In the genomic region with DNA sequence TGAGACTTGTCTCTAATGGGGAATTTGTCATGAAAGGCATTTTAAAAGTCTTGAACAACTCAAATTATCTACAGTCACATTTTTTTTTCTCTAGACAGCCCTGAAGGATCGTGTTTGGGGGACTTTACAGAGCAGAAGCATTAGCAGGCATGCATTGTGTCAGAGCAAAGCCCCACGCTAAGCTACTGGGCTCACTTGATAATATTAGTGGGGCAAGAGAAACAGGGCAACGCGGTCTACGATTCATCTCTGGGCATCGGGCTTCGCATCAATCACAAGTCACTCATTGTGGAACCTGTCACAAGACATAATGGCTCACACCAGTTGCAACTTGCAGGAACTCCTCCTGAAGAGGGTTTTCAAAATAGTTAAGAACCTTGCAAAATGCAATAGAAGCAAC, we compare ENCODE assay signal across 11 mouse cellular contexts.
DNase-seq lines count a peak whose midpoint lies in the region; ATAC-seq and TF ChIP-seq lines count a peak whose summit lies in the region.
"Had no signal": no experiment of that assay in that cellular context is flagged by ENCODE, and none has a peak within 500 bp of the region (broad histone marks: within the 10 kb centered on the region; RNA-seq: fewer than 3 reads in every experiment).

No protein-coding gene starts in this region.

- no peak for ATAC-seq in lung, postnatal 0 days
- no peak for ATAC-seq in hindbrain, embryonic 15.5 days (ENCODE audit: low FRiP score, low read depth)
- ATAC-seq in neural tube, embryonic 13.5 days (ENCODE audit: low read depth): no peak
- ATAC-seq: liver, postnatal 0 days had no signal

- H3K4me3 ChIP-seq in lung, postnatal 0 days (ENCODE audit: low read depth, low read length): no peak overlapping the region
- peak overlapping the region; percentile 41 for H3K4me3 ChIP-seq in forebrain, embryonic 10.5 days
- H3K4me3 ChIP-seq in hindbrain, embryonic 15.5 days: no peak overlapping the region
- no peak overlapping the region for H3K4me3 ChIP-seq in neural tube, embryonic 13.5 days

- no peaks in the 10 kb centered on the region for H3K36me3 ChIP-seq in lung, postnatal 0 days (ENCODE audit: insufficient read depth, low read length)
- H3K36me3 ChIP-seq in forebrain, embryonic 10.5 days (replicated peaks): no peaks in the 10 kb centered on the region
- H3K36me3 ChIP-seq in hindbrain, embryonic 15.5 days: no peaks in the 10 kb centered on the region
- no peaks in the 10 kb centered on the region for H3K36me3 ChIP-seq in neural tube, embryonic 13.5 days

- H3K4me1 ChIP-seq in lung, postnatal 0 days (ENCODE audit: insufficient read depth, low read depth, low read length): peaks cover 4% of the 10 kb centered on the region; the same call in 1 of the 2 replicates
- peaks cover 88% of the 10 kb centered on the region for H3K4me1 ChIP-seq in forebrain, embryonic 10.5 days
- H3K4me1 ChIP-seq in hindbrain, embryonic 15.5 days (replicated peaks): peaks cover 55% of the 10 kb centered on the region
- H3K4me1 ChIP-seq in neural tube, embryonic 13.5 days (replicated peaks): peaks cover 81% of the 10 kb centered on the region

- TF ChIP-seq CTCF in lung, postnatal 0 days (IDR thresholded peaks at IDR 0.05): no peak

- no peak for TF ChIP-seq EP300 in lung, postnatal 0 days (IDR thresholded peaks at IDR 0.05)

- no peaks in the 10 kb centered on the region for H3K9me3 ChIP-seq in lung, postnatal 0 days (ENCODE audit: low read length)
- no peaks in the 10 kb centered on the region for H3K9me3 ChIP-seq in forebrain, embryonic 10.5 days
- H3K9me3 ChIP-seq in hindbrain, embryonic 15.5 days: no peaks in the 10 kb centered on the region
- no peaks in the 10 kb centered on the region for H3K9me3 ChIP-seq in neural tube, embryonic 13.5 days

- WGBS in lung, postnatal 0 days: 60% methylated on average over 7 of the region's 7 CpGs
- 34% methylated on average over 7 of the region's 7 CpGs for WGBS in forebrain, embryonic 10.5 days
- WGBS in hindbrain, embryonic 15.5 days: 13% methylated on average over 7 of the region's 7 CpGs
- WGBS in neural tube, embryonic 13.5 days: 33% methylated on average over 7 of the region's 7 CpGs

- DNase-seq in lung, postnatal 0 days (ENCODE audit: low spot score): no peak
- DNase-seq in lung, adult 18-20 months: no peak
- no peak for DNase-seq in forebrain, embryonic 10.5 days (ENCODE audit: extremely low spot score, low spot score)
- DNase-seq in layer of hippocampus, adult 9-10 months (ENCODE audit: low spot score): no peak
- no peak for DNase-seq in thymus, postnatal 36 days
- DNase-seq in B cell, adult 2 months: no peak
- DNase-seq: liver, postnatal 0 days; right cerebral cortex, postnatal 4 days had no signal

- H3K9ac ChIP-seq in lung, postnatal 0 days (replicated peaks; ENCODE audit: low read depth): no peak overlapping the region
- H3K9ac ChIP-seq in hindbrain, embryonic 15.5 days: no peak overlapping the region
- H3K9ac ChIP-seq in neural tube, embryonic 13.5 days: no peak overlapping the region
- H3K9ac ChIP-seq: liver, postnatal 0 days had no signal

- no peak overlapping the region for H3K27ac ChIP-seq in lung, postnatal 0 days (ENCODE audit: low read length)
- peak overlapping the region; percentile 89 for H3K27ac ChIP-seq in forebrain, embryonic 10.5 days
- no peak overlapping the region for H3K27ac ChIP-seq in hindbrain, embryonic 15.5 days (replicated peaks)
- peak overlapping the region; percentile 49; the same call in 1 of the 2 replicates for H3K27ac ChIP-seq in neural tube, embryonic 13.5 days (replicated peaks)

- H3K27me3 ChIP-seq in lung, postnatal 0 days (replicated peaks; ENCODE audit: insufficient read depth, low read length): no peaks in the 10 kb centered on the region
- H3K27me3 ChIP-seq in forebrain, embryonic 10.5 days (ENCODE audit: poor library complexity, severe bottlenecking): no peaks in the 10 kb centered on the region
- H3K27me3 ChIP-seq in hindbrain, embryonic 15.5 days: no peaks in the 10 kb centered on the region
- no peaks in the 10 kb centered on the region for H3K27me3 ChIP-seq in neural tube, embryonic 13.5 days

- peak overlapping the region; percentile 3; the same call in 1 of the 2 replicates for H3K4me2 ChIP-seq in lung, postnatal 0 days (replicated peaks; ENCODE audit: low read depth, low read length)
- peak overlapping the region; percentile 62 for H3K4me2 ChIP-seq in hindbrain, embryonic 15.5 days
- peak overlapping the region; percentile 60 for H3K4me2 ChIP-seq in neural tube, embryonic 13.5 days
- H3K4me2 ChIP-seq: heart, embryonic 11.5 days had no signal

Comparison
In these comparisons a context has a peak if more than half of its experiments do, and no peak if none do; other contexts are left out.
1. H3K27ac ChIP-seq: peak in forebrain, embryonic 10.5 days (single experiment) and neural tube, embryonic 13.5 days (single experiment); none in lung, postnatal 0 days (single experiment) and hindbrain, embryonic 15.5 days (single experiment).
2. H3K4me2 ChIP-seq: peak in every context shown above with its lines; median percentile 62 in hindbrain, embryonic 15.5 days; 60 in neural tube, embryonic 13.5 days; 3 in lung, postnatal 0 days.